Mouse (Mus musculus) forebrain, embryonic 16.5 days (tissue): ENCODE results near the gene Npr2. TPM values are rescaled to one million over a fixed set of nuclear protein-coding genes. Genes with fewer than 3 reads are reported as not detected.

Source experiments
- microRNA-seq: library from miRNA; unstranded; fragments of <30 nt; microRNA quantifications from one replicate; pipeline ENCODE4, GENCODE M21; 2017
- polyA plus RNA-seq: library from polyadenylated mRNA; unstranded; fragments of >200 nt; fragmentation: Nextera tagmentation; extraction: Ambion mirVana; gene quantifications from 2 replicates; pipeline ENCODE4 v1.2.1, GENCODE M21; 2015

Npr2 gene
- polyA plus RNA-seq, 1 experiment from 2014 or later: 15.0 TPM

Small RNAs within 50 kb of the gene (microRNA-seq; reads per million reads assigned to microRNA genes)
- gene Gm25262: not detected

Other genes starting within 250 kb of the Npr2 start
- gene Rusc2, start 250.0 kb upstream of the Npr2 start, polyA plus RNA-seq: 64.6 and 74.8 TPM in 2 replicates
- gene Fam166b, start 202.8 kb upstream of the Npr2 start, polyA plus RNA-seq: 0.47 and 0.68 TPM in 2 replicates
- gene Tesk1, start 190.0 kb upstream of the Npr2 start, polyA plus RNA-seq: 7.5 and 8.6 TPM in 2 replicates
- gene Cd72, start 177.3 kb upstream of the Npr2 start, polyA plus RNA-seq: 3.6 and 6.5 TPM in 2 replicates
- not detected in 2 replicates for gene Sit1, start 148.2 kb upstream of the Npr2 start, polyA plus RNA-seq
- gene Ccdc107, start 139.0 kb upstream of the Npr2 start, polyA plus RNA-seq: 62.0 and 63.1 TPM in 2 replicates
- 17.4 and 18.8 TPM in 2 replicates for gene Arhgef39, start 132.2 kb upstream of the Npr2 start, polyA plus RNA-seq
- gene Car9, start 125.0 kb upstream of the Npr2 start, polyA plus RNA-seq: 0.16 and 0.20 TPM in 2 replicates
- gene Tpm2, start 108.2 kb upstream of the Npr2 start, polyA plus RNA-seq: 10.5 and 13.2 TPM in 2 replicates
- gene Creb3, start 69.6 kb upstream of the Npr2 start, polyA plus RNA-seq: 83.5 and 91.1 TPM in 2 replicates
- 49.5 and 54.6 TPM in 2 replicates for gene Tln1, start 69.2 kb upstream of the Npr2 start, polyA plus RNA-seq
- gene Rgp1, start 53.2 kb upstream of the Npr2 start, polyA plus RNA-seq: 27.0 and 30.5 TPM in 2 replicates
- 62.3 and 64.6 TPM in 2 replicates for gene Gba2, start 53.1 kb upstream of the Npr2 start, polyA plus RNA-seq
- 1.5 and 1.7 TPM in 2 replicates for gene Msmp, start 47.4 kb upstream of the Npr2 start, polyA plus RNA-seq
- 5.2 and 5.8 TPM in 2 replicates for gene Spag8, start 21.7 kb downstream of the Npr2 start, polyA plus RNA-seq
- gene Hint2, start 24.5 kb downstream of the Npr2 start, polyA plus RNA-seq: 61.1 and 66.3 TPM in 2 replicates
- gene Tmem8b, start 37.0 kb downstream of the Npr2 start, polyA plus RNA-seq: 14.6 and 15.5 TPM in 2 replicates
- gene Fam221b, start 37.2 kb downstream of the Npr2 start, polyA plus RNA-seq: 1.3 and 1.5 TPM in 2 replicates
- gene Olfr70, start 68.9 kb downstream of the Npr2 start, polyA plus RNA-seq: not detected in 2 replicates
- gene Olfr71, start 78.3 kb downstream of the Npr2 start, polyA plus RNA-seq: 0.09 TPM in 1 of 2 replicates, not detected in the other
- 0.34 and 0.47 TPM in 2 replicates for gene Hrct1, start 95.3 kb downstream of the Npr2 start, polyA plus RNA-seq
- gene Spaar, start 98.1 kb downstream of the Npr2 start, polyA plus RNA-seq: 0.10 and 0.16 TPM in 2 replicates
- gene Olfr159, start 139.1 kb downstream of the Npr2 start, polyA plus RNA-seq: not detected in 2 replicates
- gene Olfr156, start 192.0 kb downstream of the Npr2 start, polyA plus RNA-seq: not detected in 2 replicates
- gene Olfr157, start 208.3 kb downstream of the Npr2 start, polyA plus RNA-seq: not detected in 2 replicates
- not detected in 2 replicates for gene Olfr155, start 219.6 kb downstream of the Npr2 start, polyA plus RNA-seq
- gene Reck, start 243.6 kb downstream of the Npr2 start, polyA plus RNA-seq: 4.8 and 5.1 TPM in 2 replicates